ENCODE assay signal across 24 mouse cellular contexts in the genomic region with DNA sequence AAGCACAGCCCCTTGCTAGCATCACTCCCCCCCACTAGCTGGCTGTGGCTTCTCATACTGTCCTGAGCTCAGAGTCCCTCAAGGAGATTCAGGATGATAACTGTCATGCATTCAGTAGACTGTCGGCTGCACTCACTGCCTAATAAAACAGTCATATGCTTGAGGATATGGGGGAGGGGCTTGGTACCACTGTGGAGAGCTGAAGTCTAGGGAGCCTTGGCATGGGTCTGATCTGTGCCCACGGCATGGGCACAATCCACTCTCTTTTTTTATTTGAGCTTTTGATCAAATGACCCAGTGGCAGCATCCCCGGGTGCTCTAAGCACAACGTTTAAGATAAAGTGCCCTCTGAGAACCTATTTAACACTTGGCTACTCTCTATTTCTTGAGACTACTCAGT.
A peak's percentile ranks its signal among the peaks of the same experiment; 100 is the strongest.
DNase-seq lines count a peak whose midpoint lies in the region; ATAC-seq lines count a peak whose summit lies in the region.
"Had no signal": no experiment of that assay in that cellular context is flagged by ENCODE, and none has a peak within 500 bp of the region (broad histone marks: within the 10 kb centered on the region; RNA-seq: fewer than 3 reads in every experiment).

No protein-coding gene starts in this region.

- no peak overlapping the region for H3K4me3 ChIP-seq in hindbrain, embryonic 10.5 days
- H3K4me3 ChIP-seq in hindbrain, embryonic 14.5 days (replicated peaks; ENCODE audit: low read length) = no peak overlapping the region
- H3K4me3 ChIP-seq in kidney, embryonic 14.5 days (ENCODE audit: low read length) = no peak overlapping the region
- H3K4me3 ChIP-seq in kidney, embryonic 16.5 days (ENCODE audit: low read length) = no peak overlapping the region
- no peak overlapping the region for H3K4me3 ChIP-seq in neural tube, embryonic 15.5 days (replicated peaks)
- H3K4me3 ChIP-seq: embryonic facial prominence, embryonic 10.5 days; embryonic facial prominence, embryonic 13.5 days; erythroblast, embryonic 14.5 days; forebrain, embryonic 13.5 days; heart, adult 2 months had no signal

- no peaks in the 10 kb centered on the region for H3K36me3 ChIP-seq in hindbrain, embryonic 10.5 days
- no peaks in the 10 kb centered on the region for H3K36me3 ChIP-seq in hindbrain, embryonic 14.5 days (replicated peaks; ENCODE audit: control insufficient read depth, insufficient read depth)
- no peaks in the 10 kb centered on the region for H3K36me3 ChIP-seq in kidney, embryonic 14.5 days (ENCODE audit: control insufficient read depth, insufficient read depth, low read length)
- no peaks in the 10 kb centered on the region for H3K36me3 ChIP-seq in kidney, embryonic 16.5 days (ENCODE audit: insufficient read depth, low read length)
- no peaks in the 10 kb centered on the region for H3K36me3 ChIP-seq in neural tube, embryonic 15.5 days
- H3K36me3 ChIP-seq: embryonic facial prominence, embryonic 10.5 days; embryonic facial prominence, embryonic 13.5 days had no signal

- no peak for ATAC-seq in hindbrain, embryonic 14.5 days (ENCODE audit: low FRiP score)
- 0 out of 2 replicates have a peak, but pooled peaks have one; percentile 28 for ATAC-seq in kidney, embryonic 14.5 days (ENCODE audit: low FRiP score, low TSS enrichment)
- no peak for ATAC-seq in kidney, embryonic 16.5 days (ENCODE audit: low FRiP score, low TSS enrichment)
- peak; percentile 39 for ATAC-seq in neural tube, embryonic 15.5 days (ENCODE audit: low FRiP score)
- ATAC-seq: CD4-positive, CD25-positive, alpha-beta regulatory T cell, adult 4 months; forebrain, postnatal 0 days had no signal

- H3K27ac ChIP-seq in hindbrain, embryonic 10.5 days = 0 out of 2 replicates have a peak overlapping the region, but pooled peaks have one; percentile 8
- no peak overlapping the region for H3K27ac ChIP-seq in hindbrain, embryonic 14.5 days
- H3K27ac ChIP-seq in kidney, embryonic 14.5 days (ENCODE audit: low read depth, low read length) = no peak overlapping the region
- no peak overlapping the region for H3K27ac ChIP-seq in kidney, embryonic 16.5 days (ENCODE audit: low read length)
- no peak overlapping the region for H3K27ac ChIP-seq in neural tube, embryonic 15.5 days (replicated peaks)
- H3K27ac ChIP-seq: embryonic facial prominence, embryonic 13.5 days; forebrain, embryonic 13.5 days; heart, adult 2 months had no signal

- H3K9me3 ChIP-seq in hindbrain, embryonic 10.5 days = no peaks in the 10 kb centered on the region
- 0 out of 2 replicates have a peak, but pooled peaks cover 3% of the 10 kb centered on the region for H3K9me3 ChIP-seq in hindbrain, embryonic 14.5 days (ENCODE audit: control insufficient read depth, low read length)
- no peaks in the 10 kb centered on the region for H3K9me3 ChIP-seq in kidney, embryonic 14.5 days (ENCODE audit: control insufficient read depth, low read length)
- peaks cover 4% of the 10 kb centered on the region for H3K9me3 ChIP-seq in kidney, embryonic 16.5 days (ENCODE audit: low read length)
- H3K9me3 ChIP-seq in neural tube, embryonic 15.5 days (replicated peaks) = no peaks in the 10 kb centered on the region
- H3K9me3 ChIP-seq: embryonic facial prominence, embryonic 10.5 days; embryonic facial prominence, embryonic 13.5 days; forebrain, embryonic 13.5 days had no signal

- H3K27me3 ChIP-seq in hindbrain, embryonic 10.5 days (ENCODE audit: insufficient read depth, poor library complexity, severe bottlenecking) = no peaks in the 10 kb centered on the region; the same call in 1 of the 2 replicates
- H3K27me3 ChIP-seq in hindbrain, embryonic 14.5 days (ENCODE audit: control insufficient read depth, insufficient read depth, low read length) = no peaks in the 10 kb centered on the region
- no peaks in the 10 kb centered on the region for H3K27me3 ChIP-seq in kidney, embryonic 14.5 days (ENCODE audit: control insufficient read depth, insufficient read depth, low read length)
- H3K27me3 ChIP-seq in kidney, embryonic 16.5 days (ENCODE audit: insufficient read depth, low read length) = no peaks in the 10 kb centered on the region
- no peaks in the 10 kb centered on the region for H3K27me3 ChIP-seq in neural tube, embryonic 15.5 days (replicated peaks)
- H3K27me3 ChIP-seq: embryonic facial prominence, embryonic 13.5 days had no signal

- no peak overlapping the region for H3K4me2 ChIP-seq in hindbrain, embryonic 14.5 days (replicated peaks)
- no peak overlapping the region for H3K4me2 ChIP-seq in kidney, embryonic 14.5 days (replicated peaks; ENCODE audit: low read depth, low read length)
- no peak overlapping the region for H3K4me2 ChIP-seq in kidney, embryonic 16.5 days (replicated peaks; ENCODE audit: low read depth, low read length)
- H3K4me2 ChIP-seq in neural tube, embryonic 15.5 days = no peak overlapping the region
- H3K4me2 ChIP-seq: embryonic facial prominence, embryonic 13.5 days; forebrain, embryonic 13.5 days; heart, embryonic 11.5 days had no signal

- H3K4me1 ChIP-seq in hindbrain, embryonic 10.5 days (replicated peaks) = peaks cover 30% of the 10 kb centered on the region
- H3K4me1 ChIP-seq in hindbrain, embryonic 14.5 days (replicated peaks; ENCODE audit: control insufficient read depth, insufficient read depth, low read length) = peaks cover 12% of the 10 kb centered on the region; the same call in 1 of the 2 replicates
- H3K4me1 ChIP-seq in kidney, embryonic 14.5 days (ENCODE audit: control insufficient read depth, insufficient read depth, low read length) = no peaks in the 10 kb centered on the region
- no peaks in the 10 kb centered on the region for H3K4me1 ChIP-seq in kidney, embryonic 16.5 days (ENCODE audit: insufficient read depth, low read length)
- peaks cover 19% of the 10 kb centered on the region for H3K4me1 ChIP-seq in neural tube, embryonic 15.5 days

- WGBS in hindbrain, embryonic 10.5 days = 71% methylated on average over 4 of the region's 4 CpGs
- WGBS in hindbrain, embryonic 14.5 days = 43% methylated on average over 4 of the region's 4 CpGs
- WGBS in kidney, embryonic 14.5 days = 42% methylated on average over 4 of the region's 4 CpGs
- WGBS in kidney, embryonic 16.5 days = 47% methylated on average over 4 of the region's 4 CpGs
- 41% methylated on average over 4 of the region's 4 CpGs for WGBS in neural tube, embryonic 15.5 days

- no peak overlapping the region for H3K9ac ChIP-seq in hindbrain, embryonic 14.5 days
- no peak overlapping the region for H3K9ac ChIP-seq in kidney, embryonic 14.5 days (ENCODE audit: low read depth, low read length)
- H3K9ac ChIP-seq in kidney, embryonic 16.5 days (replicated peaks; ENCODE audit: low read length) = no peak overlapping the region
- H3K9ac ChIP-seq in neural tube, embryonic 15.5 days (replicated peaks) = no peak overlapping the region
- H3K9ac ChIP-seq: embryonic facial prominence, embryonic 13.5 days; forebrain, embryonic 13.5 days had no signal

- DNase-seq in hindbrain, embryonic 10.5 days (ENCODE audit: low spot score) = no peak
- DNase-seq in hindbrain, embryonic 14.5 days (ENCODE audit: low spot score) = no peak
- peak; percentile 32 for DNase-seq in retina, postnatal 1 day
- DNase-seq in retina, embryonic 14.5 days (ENCODE audit: low spot score) = no peak
- no peak for DNase-seq in c-Kit-positive CD71-positive TER-119-positive erythroid progenitor cells, embryonic 14.5 days (ENCODE audit: low spot score)
- DNase-seq: adrenal gland, adult 2 months; adrenal gland, postnatal 14 days; cerebellum, adult 11-12 months; cerebellum, adult 8-10 months; cerebellum, postnatal 10 days; cerebellum, postnatal 36 days; embryo, embryonic 11 days; forebrain, postnatal 0 days; gastrocnemius, postnatal 25 days; heart, adult 2 months had no signal

Comparison
In these comparisons a context has a peak if more than half of its experiments do, and no peak if none do; other contexts are left out.
1. ATAC-seq: peak in kidney, embryonic 14.5 days (single experiment) and neural tube, embryonic 15.5 days (single experiment); none in hindbrain, embryonic 14.5 days (single experiment) and kidney, embryonic 16.5 days (single experiment).